Mouse (Mus musculus) brain, adult 2 months (tissue): ENCODE data around the gene Cryba4.
A peak's percentile ranks its signal among the peaks of the same experiment; 100 is the strongest.

ENCODE experiments used
- DNase-seq: peaks from one replicate; pipeline ENCODE4 v3.0.0; 2011; ENCODE audit warnings: low read depth, low spot score

The Cryba4 gene

GRCm38 (mm10) chr5:112266011-112266777 lies 13.9 kb upstream of the Cryba4 start:
- DNase-seq, result no peak

GRCm38 (mm10) chr5:112265515-112265914 lies 13.2 kb upstream of the Cryba4 start:
- DNase-seq, result peak; percentile 55

- no peak for DNase-seq
These were observed 12.8 kb upstream of the Cryba4 start for GRCm38 (mm10) chr5:112265110-112265509.

- no peak for DNase-seq
These were observed 11.8 kb upstream of the Cryba4 start for GRCm38 (mm10) chr5:112264099-112264498.

- no peak for DNase-seq
These were observed 8.5 kb upstream of the Cryba4 start for GRCm38 (mm10) chr5:112260818-112261217.

GRCm38 (mm10) chr5:112259862-112260650 lies 7.7 kb upstream of the Cryba4 start:
- DNase-seq, result no peak

GRCm38 (mm10) chr5:112257896-112258295 lies 5.6 kb upstream of the Cryba4 start:
- DNase-seq, result no peak

- peak; percentile 74 for DNase-seq
These were observed 4.1 kb upstream of the Cryba4 start for GRCm38 (mm10) chr5:112256457-112256856.

- peak; percentile 91 for DNase-seq
These were observed 3.1 kb upstream of the Cryba4 start, which contains the start of gene Crybb1 for GRCm38 (mm10) chr5:112255426-112255825. Crybb1 (plus strand) TSS chr5:112255815.

- DNase-seq, result peak; percentile 65
These were observed 2.0 kb upstream of the Cryba4 start for GRCm38 (mm10) chr5:112254282-112254806.

GRCm38 (mm10) chr5:112253169-112253568 lies 851 bp upstream of the Cryba4 start:
- no peak for DNase-seq

GRCm38 (mm10) chr5:112249106-112249505 lies 3.2 kb downstream of the Cryba4 start:
- no peak for DNase-seq

- no peak for DNase-seq
These were observed 4.9 kb downstream of the Cryba4 start for GRCm38 (mm10) chr5:112247399-112247798.

GRCm38 (mm10) chr5:112244890-112245615 lies 7.3 kb downstream of the Cryba4 start:
- no peak for DNase-seq

- DNase-seq, result no peak
These were observed 8.1 kb downstream of the Cryba4 start for GRCm38 (mm10) chr5:112244275-112244562.

- DNase-seq, result no peak
These were observed 8.6 kb downstream of the Cryba4 start for GRCm38 (mm10) chr5:112243539-112244274.

GRCm38 (mm10) chr5:112243041-112243440 lies 9.3 kb downstream of the Cryba4 start:
- no peak for DNase-seq

GRCm38 (mm10) chr5:112242361-112242778 lies 9.9 kb downstream of the Cryba4 start:
- DNase-seq, result no peak

- no peak for DNase-seq
These were observed 10.5 kb downstream of the Cryba4 start for GRCm38 (mm10) chr5:112241849-112242248.

GRCm38 (mm10) chr5:112240761-112241160 lies 11.6 kb downstream of the Cryba4 start:
- peak; percentile 94 for DNase-seq

- no peak for DNase-seq
These were observed 13.4 kb downstream of the Cryba4 start for GRCm38 (mm10) chr5:112238781-112239482.
